Mouse (Mus musculus) CH12.LX (cell line): Measurements from ENCODE around the gene Fam193b. TPM values are rescaled to one million over a fixed set of nuclear protein-coding genes. Genes with fewer than 3 reads are reported as not detected.

Experiments used
- DNase-seq: peaks from one replicate; pipeline ENCODE4 v3.0.0-alpha.2; 2013; ENCODE audit errors: extremely low read depth
- H3K27ac ChIP-seq: 2 replicates; pipeline ENCODE4 v1.5.1; 2012; ENCODE audit warnings: low read depth, mild to moderate bottlenecking, control low read depth, moderate library complexity; ENCODE audit not compliant: insufficient read depth
- H3K27me3 ChIP-seq: replicated peaks from 2 replicates; pipeline ENCODE3; 2012; ENCODE audit warnings: inconsistent platforms
- H3K36me3 ChIP-seq, 2 experiments: replicated peaks in 1 of 2; 2 replicates each; pipeline versions ENCODE3 to v1.6.1; 2012; ENCODE audit warnings: inconsistent platforms in 1 of 2, low read length in 1 of 2, mild to moderate bottlenecking in 1 of 2, mixed read lengths in 1 of 2, moderate library complexity in 1 of 2; ENCODE audit not compliant: control insufficient read depth in 1 of 2, insufficient read depth in 1 of 2
- H3K4me1 ChIP-seq, 2 experiments: 2 replicates each; pipeline ENCODE4 v1.6.1; 2012; ENCODE audit warnings: inconsistent platforms in 1 of 2, moderate library complexity in 1 of 2; ENCODE audit not compliant: insufficient read depth in 2 of 2, control insufficient read depth in 1 of 2
- H3K4me2 ChIP-seq: 2 replicates; pipeline ENCODE4 v1.6.1; 2012; ENCODE audit warnings: low read depth, mild to moderate bottlenecking, control low read depth; ENCODE audit not compliant: poor library complexity, insufficient read depth, severe bottlenecking
- H3K4me3 ChIP-seq, 3 experiments: fragments of 150-350 bp in 1 of 3; sonication (generic) in 1 of 3; replicated peaks in 1 of 3; 2 replicates each; pipeline versions ENCODE3 to v1.5.1; 2011 to 2012; ENCODE audit warnings: low read depth in 2 of 3, low read length in 2 of 3, mild to moderate bottlenecking in 2 of 3, moderate library complexity in 2 of 3, control low read depth in 1 of 3, improper control_type of control experiment in 1 of 3, inconsistent platforms in 1 of 3, mixed read lengths in 1 of 3; ENCODE audit not compliant: poor library complexity in 1 of 3
- H3K79me2 ChIP-seq: replicated peaks from 2 replicates; pipeline ENCODE4 v1.6.1; 2012; ENCODE audit warnings: mild to moderate bottlenecking, moderate library complexity; ENCODE audit not compliant: control insufficient read depth, poor library complexity, insufficient read depth, severe bottlenecking; ENCODE audit errors: extremely low read depth
- H3K9ac ChIP-seq: 2 replicates; pipeline ENCODE4 v1.6.1; 2012; ENCODE audit warnings: low read depth, mild to moderate bottlenecking, control low read depth, moderate library complexity; ENCODE audit not compliant: insufficient read depth
- H3K9me3 ChIP-seq: replicated peaks from 2 replicates; pipeline ENCODE3; 2012; ENCODE audit warnings: low read length, inconsistent platforms, mixed read lengths
- CHD1 ChIP-seq: IDR thresholded peaks from 2 replicates; pipeline ENCODE4 v1.6.1; 2012; ENCODE audit warnings: low read depth, low read length, improper control_type of control experiment, inconsistent platforms
- CTCF ChIP-seq, 2 experiments: IDR thresholded peaks in 1 of 2; conservative IDR thresholded peaks in 1 of 2; 2 replicates each; pipeline ENCODE4 v1.5.1; 2011 to 2012; ENCODE audit warnings: low read depth in 2 of 2, low read length in 2 of 2, improper control_type of control experiment in 1 of 2, inconsistent platforms in 1 of 2, mild to moderate bottlenecking in 1 of 2, moderate library complexity in 1 of 2
- E2F4 ChIP-seq: IDR thresholded peaks from 2 replicates; pipeline ENCODE4 v1.6.1; 2011; ENCODE audit warnings: low read depth, low read length, improper control_type of control experiment; ENCODE audit not compliant: insufficient replicate concordance
- ELF1 ChIP-seq: IDR thresholded peaks from 2 replicates; pipeline ENCODE4 v1.6.1; 2014; ENCODE audit warnings: low read depth, mild to moderate bottlenecking, inconsistent platforms, low read length, improper control_type of control experiment
- EP300 ChIP-seq: IDR thresholded peaks from 2 replicates; pipeline ENCODE4 v1.6.1; 2011; ENCODE audit warnings: low read length, improper control_type of control experiment
- GABPA ChIP-seq: IDR thresholded peaks from 2 replicates; pipeline ENCODE4 v1.6.1; 2012; ENCODE audit warnings: low read depth, low read length, improper control_type of control experiment, inconsistent platforms; ENCODE audit not compliant: insufficient replicate concordance
- HCFC1 ChIP-seq: IDR thresholded peaks from 2 replicates; pipeline ENCODE4 v1.6.1; 2012; ENCODE audit warnings: low read depth, mild to moderate bottlenecking, inconsistent platforms, low read length, improper control_type of control experiment
- JUN ChIP-seq: IDR thresholded peaks from 2 replicates; pipeline ENCODE4 v1.6.1; 2011; ENCODE audit warnings: low read depth, mild to moderate bottlenecking, low read length, improper control_type of control experiment, moderate library complexity; ENCODE audit not compliant: insufficient read depth
- JUND ChIP-seq: conservative IDR thresholded peaks from 2 replicates; pipeline ENCODE4 v1.6.1; 2011; ENCODE audit warnings: low read depth, low read length, improper control_type of control experiment
- KAT2A ChIP-seq: IDR thresholded peaks from 2 replicates; pipeline ENCODE4 v1.6.1; 2012; ENCODE audit warnings: low read length, improper control_type of control experiment, inconsistent platforms; ENCODE audit not compliant: insufficient replicate concordance
- MAFK ChIP-seq: IDR thresholded peaks from 2 replicates; pipeline ENCODE4 v1.6.1; 2011; ENCODE audit warnings: low read length, improper control_type of control experiment; ENCODE audit not compliant: insufficient replicate concordance
- MAX ChIP-seq: IDR thresholded peaks from 2 replicates; pipeline ENCODE4 v1.6.1; 2011; ENCODE audit warnings: low read length, improper control_type of control experiment
- MAZ ChIP-seq: IDR thresholded peaks from 2 replicates; pipeline ENCODE4 v1.6.1; 2012; ENCODE audit warnings: low read depth, mild to moderate bottlenecking, inconsistent platforms, low read length, improper control_type of control experiment, moderate library complexity
- MEF2A ChIP-seq: IDR thresholded peaks from 2 replicates; pipeline ENCODE4 v1.6.1; 2014; ENCODE audit warnings: low read depth, mild to moderate bottlenecking, inconsistent platforms, low read length, improper control_type of control experiment, borderline replicate concordance
- MYC ChIP-seq: IDR thresholded peaks from 2 replicates; pipeline ENCODE4 v1.6.1; 2011; ENCODE audit warnings: low read depth, mild to moderate bottlenecking, improper control_type of control experiment, low read length
- NELFE ChIP-seq: IDR thresholded peaks from 2 replicates; pipeline ENCODE4 v1.6.1; 2011; ENCODE audit warnings: low read depth, low read length, improper control_type of control experiment
- PAX5 ChIP-seq: IDR thresholded peaks from 2 replicates; pipeline ENCODE4 v1.6.1; 2012; ENCODE audit warnings: low read length, inconsistent platforms, mixed read lengths
- POLR2A ChIP-seq: IDR thresholded peaks from 2 replicates; pipeline ENCODE4 v1.6.1; 2011; ENCODE audit warnings: low read depth, mild to moderate bottlenecking, improper control_type of control experiment, low read length
- POLR2AphosphoS2 ChIP-seq: IDR thresholded peaks from 2 replicates; pipeline ENCODE4 v1.6.1; 2011; ENCODE audit warnings: low read depth, low read length, improper control_type of control experiment
- RAD21 ChIP-seq: IDR thresholded peaks from 2 replicates; pipeline ENCODE4 v1.6.1; 2011; ENCODE audit warnings: low read depth, mild to moderate bottlenecking, low read length, improper control_type of control experiment, moderate library complexity
- SIN3A ChIP-seq: IDR thresholded peaks from 2 replicates; pipeline ENCODE4 v1.6.1; 2012; ENCODE audit warnings: low read length, improper control_type of control experiment, inconsistent platforms
- SMC3 ChIP-seq: IDR thresholded peaks from 2 replicates; pipeline ENCODE4 v1.6.1; 2011; ENCODE audit warnings: low read depth, low read length, improper control_type of control experiment
- USF2 ChIP-seq: conservative IDR thresholded peaks from 2 replicates; pipeline ENCODE4 v1.6.1; 2011; ENCODE audit warnings: low read depth, low read length, improper control_type of control experiment
- ZC3H11A ChIP-seq: IDR thresholded peaks from 2 replicates; pipeline ENCODE4 v1.6.1; 2012; ENCODE audit warnings: low read depth, mild to moderate bottlenecking, inconsistent platforms, low read length, improper control_type of control experiment
- ZMIZ1 ChIP-seq: IDR thresholded peaks from 2 replicates; pipeline ENCODE4 v1.6.1; 2012; ENCODE audit warnings: low read depth, mild to moderate bottlenecking, inconsistent platforms, low read length, improper control_type of control experiment
- ZNF384 ChIP-seq: IDR thresholded peaks from 2 replicates; pipeline ENCODE4 v1.6.1; 2012; ENCODE audit warnings: low read depth, low read length, improper control_type of control experiment, inconsistent platforms
- dilution Hi-C: fragments of 300-500 bp; cut with MboI; formaldehyde crosslinking; loops from 2 replicates; pipeline ENCODE4 v1.14.3; 2020; ENCODE audit warnings: low sequenced_read_pairs; ENCODE audit not compliant: extremely low pct_unique_long_range_greater_than_20kb, extremely low pct_ligation_motif_present
- in situ Hi-C: fragments of 300-500 bp; cut with MboI; formaldehyde crosslinking; loops from 3 replicates; pipeline ENCODE4 v1.14.3; 2019; ENCODE audit warnings: low sequenced_read_pairs, low pct_ligation_motif_present, low pct_unique_long_range_greater_than_20kb, mixed read lengths
- polyA plus RNA-seq: library from polyadenylated mRNA; unstranded; fragments of >175 nt; gene quantifications from 2 replicates; pipeline ENCODE4 v1.2.1, GENCODE M21; 2012; ENCODE audit warnings: low read depth; ENCODE audit not compliant: insufficient read length
- total RNA-seq, 2 experiments: library from RNA; depleted of rRNA; stranded (reverse); fragments of 300-350 nt in 1 of 2; fragments of >200 nt in 1 of 2; gene quantifications; 2 replicates each; pipeline ENCODE4 v1.2.3; 2012 to 2014

Fam193b gene
- total and polyA plus RNA-seq, 3 experiments: 9.2 to 22.4 (median 17.9) TPM

DNA sequence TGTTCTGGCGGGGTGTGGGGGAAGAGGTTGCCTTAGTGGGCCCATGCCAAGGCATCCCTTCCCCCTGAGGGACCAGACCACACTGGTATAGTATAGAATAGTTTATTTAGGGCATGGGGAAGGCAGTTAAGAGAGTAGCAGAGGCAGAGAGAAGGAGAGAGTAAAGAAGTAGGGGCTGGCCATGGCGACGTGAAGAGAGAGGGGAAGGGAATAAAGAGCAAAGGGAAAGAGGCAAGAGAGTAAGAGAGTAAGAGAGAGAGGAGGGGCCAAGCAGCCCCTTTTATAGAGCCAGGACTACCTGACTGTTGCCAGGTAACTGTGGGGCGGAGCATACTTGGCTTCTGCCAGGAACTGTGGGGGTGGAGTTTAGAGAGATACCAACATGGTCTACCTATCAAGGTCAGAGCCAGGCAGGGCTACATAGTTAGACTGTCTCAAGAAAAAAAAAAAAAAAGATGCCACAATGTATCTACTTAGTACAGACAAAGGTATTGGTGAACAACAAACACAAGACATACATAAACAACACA lies 21.1 kb upstream of the Fam193b start:
- peaks cover 2% of the 10 kb centered on the region for H3K9me3 ChIP-seq
- TF ChIP-seq ZMIZ1 (no peak), MAFK (no peak), ELF1 (no peak), USF2 (no peak), MAZ (no peak), MYC (no peak), GABPA (no peak), EP300 (no peak), ZNF384 (no peak), CHD1 (no peak), JUND (no peak), CTCF (conservative IDR thresholded peaks at IDR 0.05 in 1 of 2, IDR thresholded peaks at IDR 0.05 in 1 of 2; ENCODE audit: low read depth in 2 of 2, low read length in 2 of 2) (no peak), ZC3H11A (no peak), HCFC1 (no peak)
- no peak overlapping the region for H3K9ac ChIP-seq
- DNase-seq: no peak
- in situ Hi-C loops: no loop called here
- peaks cover 23 to 26% of the 10 kb centered on the region in 2 experiments for H3K36me3 ChIP-seq
- H3K27me3 ChIP-seq: peaks cover 8% of the 10 kb centered on the region
- dilution Hi-C loops: no loop called here
- H3K4me2 ChIP-seq: no peak overlapping the region
- no peak overlapping the region for H3K4me3 ChIP-seq
- H3K79me2 ChIP-seq: peaks cover 22% of the 10 kb centered on the region
- H3K4me1 ChIP-seq: peaks cover 7 to 22% of the 10 kb centered on the region in 2 experiments; a peak in 3 of 4 replicates
- H3K27ac ChIP-seq: no peak overlapping the region

DNA sequence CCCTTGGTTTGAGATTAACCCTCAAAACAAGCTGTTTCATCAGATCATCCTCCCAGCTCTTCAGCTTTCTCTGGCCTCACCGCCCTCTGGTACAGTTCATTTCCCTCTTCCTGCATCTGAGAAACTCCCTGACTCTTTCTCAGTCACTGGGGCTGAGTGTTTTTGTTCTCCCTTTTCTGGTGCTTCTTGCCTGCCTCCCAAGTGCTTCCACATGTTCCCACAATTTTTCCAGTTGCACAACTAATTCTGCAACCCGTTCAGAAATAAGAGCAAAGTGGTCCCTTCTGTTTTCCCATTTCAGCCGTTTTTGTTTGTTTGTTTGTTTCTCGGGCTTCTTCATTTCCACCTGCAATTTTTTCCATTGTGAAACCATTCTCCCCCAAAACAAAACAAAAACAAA lies 7.2 kb upstream of the Fam193b start:
- TF ChIP-seq HCFC1 (no peak), POLR2A (no peak), EP300 (no peak), ZMIZ1 (no peak), MEF2A (no peak), JUND (no peak), RAD21 (no peak), JUN (no peak), GABPA (no peak), KAT2A (no peak), PAX5 (no peak), MYC (no peak), SIN3A (no peak), SMC3 (no peak), POLR2AphosphoS2 (no peak), NELFE (no peak), MAX (no peak), E2F4 (no peak)
- Histone ChIP-seq H3K4me3 (no peak overlapping the region), H3K9me3 (peaks cover 10% of the 10 kb centered on the region), H3K4me1 (peaks cover 2 to 11% of the 10 kb centered on the region in 2 experiments; a peak in 3 of 4 replicates), H3K9ac (no peak overlapping the region), H3K27me3 (no peaks in the 10 kb centered on the region), H3K27ac (no peak overlapping the region), H3K36me3 (peaks cover 0 to 2% of the 10 kb centered on the region in 2 experiments), H3K4me2 (no peak overlapping the region), H3K79me2 (no peaks in the 10 kb centered on the region)
- dilution Hi-C loops (no loop called here), in situ Hi-C loops (no loop called here)
- no peak for DNase-seq
